Mouse (Mus musculus) midbrain, embryonic 11.5 days (tissue): ENCODE data around the gene Tnpo1. TPM values are rescaled to one million over a fixed set of nuclear protein-coding genes. Genes with fewer than 3 reads are reported as not detected.

ENCODE experiments used
- ATAC-seq: fragments of 200-750 bp; cut with Nextera tagmentation; 2 replicates; pipeline ENCODE4 v1.8.0; 2017; ENCODE audit warnings: moderate TSS enrichment, moderate library complexity; ENCODE audit not compliant: low FRiP score
- DNase-seq: peaks from one replicate; pipeline ENCODE4 v3.0.0; 2015; ENCODE audit warnings: low spot score; ENCODE audit errors: missing footprints
- H3K27ac ChIP-seq: fragments of 300-500 bp; sonication (generic); 2 replicates; pipeline ENCODE4 v1.5.1; 2014; ENCODE audit warnings: low read depth, low read length
- H3K27me3 ChIP-seq: fragments of 300-500 bp; sonication (generic); 2 replicates; pipeline ENCODE4 v1.6.1; 2014; ENCODE audit warnings: mild to moderate bottlenecking, low read length, moderate library complexity, mixed read lengths; ENCODE audit not compliant: control insufficient read depth, insufficient read depth
- H3K36me3 ChIP-seq: fragments of 300-500 bp; sonication (generic); 2 replicates; pipeline ENCODE4 v1.6.1; 2014; ENCODE audit warnings: mild to moderate bottlenecking, low read length, moderate library complexity, mixed read lengths; ENCODE audit not compliant: control insufficient read depth, insufficient read depth
- H3K4me1 ChIP-seq: fragments of 300-500 bp; sonication (generic); 2 replicates; pipeline ENCODE4 v1.6.1; 2014; ENCODE audit warnings: low read length; ENCODE audit not compliant: control insufficient read depth, insufficient read depth
- H3K4me2 ChIP-seq: fragments of 300-500 bp; sonication (generic); 2 replicates; pipeline ENCODE4 v1.6.1; 2014; ENCODE audit warnings: mild to moderate bottlenecking, moderate library complexity
- H3K4me3 ChIP-seq: fragments of 300-500 bp; sonication (generic); 2 replicates; pipeline ENCODE4 v1.5.1; 2014; ENCODE audit warnings: low read depth, low read length
- H3K9ac ChIP-seq: fragments of 300-500 bp; sonication (generic); 2 replicates; pipeline ENCODE4 v1.6.1; 2014; ENCODE audit warnings: low read length
- H3K9me3 ChIP-seq: fragments of 300-500 bp; sonication (generic); 2 replicates; pipeline ENCODE4 v1.6.1; 2016; ENCODE audit warnings: low read length; ENCODE audit not compliant: control insufficient read depth
- WGBS: fragments of 180-500 bp; shearing (Covaris S2); extraction: QIAGEN DNeasy Blood & Tissue Kit; methylation state at CpG from one replicate; pipeline ENCODE4 v1.1.7; 2014; 5-methylcytosine and 5-hydroxymethylcytosine counted together
- polyA plus RNA-seq: library from polyadenylated mRNA; unstranded; fragments of >200 nt; fragmentation: Nextera tagmentation; extraction: Ambion mirVana; gene quantifications from 2 replicates; pipeline ENCODE4 v1.2.1, GENCODE M21; 2014

The Tnpo1 gene
- polyA plus RNA-seq, 1 experiment from 2014 or later: 63.1 TPM

GRCm38 (mm10) chr13:98942360-98942759 lies 16.2 kb upstream of the Tnpo1 start:
- Histone ChIP-seq H3K4me1 (no peaks in the 10 kb centered on the region), H3K36me3 (no peaks in the 10 kb centered on the region), H3K27ac (no peak overlapping the region), H3K4me3 (no peak overlapping the region), H3K9ac (no peak overlapping the region), H3K27me3 (no peaks in the 10 kb centered on the region), H3K4me2 (no peak overlapping the region), H3K9me3 (no peaks in the 10 kb centered on the region)
- whole genome bisulfite sequencing: 75% methylated on average over 6 of the region's 6 CpGs
- DNase-seq: no peak
- ATAC-seq: no peak

- ATAC-seq (no peak), DNase-seq (no peak)
- WGBS: 89% methylated on average over 7 of the region's 7 CpGs
- Histone ChIP-seq H3K27ac (no peak overlapping the region), H3K4me2 (no peak overlapping the region), H3K9ac (no peak overlapping the region), H3K9me3 (no peaks in the 10 kb centered on the region), H3K4me1 (no peaks in the 10 kb centered on the region), H3K4me3 (no peak overlapping the region), H3K27me3 (no peaks in the 10 kb centered on the region), H3K36me3 (no peaks in the 10 kb centered on the region)
These were observed 15.7 kb upstream of the Tnpo1 start for GRCm38 (mm10) chr13:98941829-98942343.

GRCm38 (mm10) chr13:98937108-98937507 lies 10.9 kb upstream of the Tnpo1 start:
- no peak overlapping the region for H3K4me3 ChIP-seq
- no peak overlapping the region for H3K9ac ChIP-seq
- WGBS: 88% methylated on average over 6 of the region's 6 CpGs
- no peak overlapping the region for H3K4me2 ChIP-seq
- H3K27ac ChIP-seq: no peak overlapping the region
- H3K4me1 ChIP-seq: no peaks in the 10 kb centered on the region
- no peaks in the 10 kb centered on the region for H3K9me3 ChIP-seq
- H3K36me3 ChIP-seq: no peaks in the 10 kb centered on the region
- DNase-seq: no peak
- no peak for ATAC-seq
- no peaks in the 10 kb centered on the region for H3K27me3 ChIP-seq

- H3K9me3 ChIP-seq: no peaks in the 10 kb centered on the region
- H3K4me2 ChIP-seq: no peak overlapping the region
- no peak overlapping the region for H3K9ac ChIP-seq
- H3K4me3 ChIP-seq: no peak overlapping the region
- H3K27me3 ChIP-seq: no peaks in the 10 kb centered on the region
- ATAC-seq (no peak), DNase-seq (no peak)
- peaks cover 2% of the 10 kb centered on the region; the same call in 1 of the 2 replicates for H3K36me3 ChIP-seq
- no peak overlapping the region for H3K27ac ChIP-seq
- peaks cover 7% of the 10 kb centered on the region; the same call in 1 of the 2 replicates for H3K4me1 ChIP-seq
- 97% methylated on average over 2 of the region's 2 CpGs for WGBS
These were observed 2.7 kb upstream of the Tnpo1 start for GRCm38 (mm10) chr13:98928908-98929307.

GRCm38 (mm10) chr13:98926958-98927242 lies 716 bp upstream of the Tnpo1 start:
- DNase-seq (no peak), ATAC-seq (no peak)
- peaks cover 9% of the 10 kb centered on the region for H3K36me3 ChIP-seq
- H3K4me3 ChIP-seq: peak overlapping the region; percentile 100; the same call in 1 of the 2 replicates
- peaks cover 8% of the 10 kb centered on the region; the same call in 1 of the 2 replicates for H3K4me1 ChIP-seq
- 79% methylated on average over 3 of the region's 3 CpGs for WGBS
- H3K9me3 ChIP-seq: peaks cover 3% of the 10 kb centered on the region; the same call in 1 of the 2 replicates
- peak overlapping the region; percentile 65; the same call in 1 of the 2 replicates for H3K4me2 ChIP-seq
- no peaks in the 10 kb centered on the region for H3K27me3 ChIP-seq
- no peak overlapping the region; the same call in 1 of the 2 replicates for H3K27ac ChIP-seq
- H3K9ac ChIP-seq: no peak overlapping the region; the same call in 1 of the 2 replicates

- Histone ChIP-seq H3K4me1 (peaks cover 8% of the 10 kb centered on the region; the same call in 1 of the 2 replicates), H3K9me3 (peaks cover 3% of the 10 kb centered on the region; the same call in 1 of the 2 replicates), H3K9ac (peak overlapping the region; percentile 100), H3K27me3 (no peaks in the 10 kb centered on the region), H3K4me3 (peak overlapping the region; percentile 100), H3K36me3 (peaks cover 17% of the 10 kb centered on the region), H3K4me2 (peak overlapping the region; percentile 81), H3K27ac (peak overlapping the region; percentile 98)
- DNase-seq (peak; percentile 95), ATAC-seq (no peak; the same call in 1 of the 2 replicates)
- 0% methylated on average over 53 of the region's 66 CpGs for WGBS
These were observed 535 bp downstream of the Tnpo1 start for GRCm38 (mm10) chr13:98925486-98926212.

- 21% methylated on average over 11 of the region's 11 CpGs for WGBS
- peak overlapping the region; percentile 81 for H3K4me2 ChIP-seq
These were observed 1.2 kb downstream of the Tnpo1 start for GRCm38 (mm10) chr13:98924897-98925485.

GRCm38 (mm10) chr13:98922806-98923205 lies 3.4 kb downstream of the Tnpo1 start:
- DNase-seq (no peak), ATAC-seq (no peak)
- no peak overlapping the region for H3K9ac ChIP-seq
- no peak overlapping the region for H3K27ac ChIP-seq
- peaks cover 3% of the 10 kb centered on the region; the same call in 1 of the 2 replicates for H3K9me3 ChIP-seq
- no peak overlapping the region for H3K4me3 ChIP-seq
- H3K27me3 ChIP-seq: no peaks in the 10 kb centered on the region
- H3K4me2 ChIP-seq: no peak overlapping the region
- 92% methylated on average over 3 of the region's 3 CpGs for WGBS
- H3K36me3 ChIP-seq: peaks cover 17% of the 10 kb centered on the region
- H3K4me1 ChIP-seq: peaks cover 8% of the 10 kb centered on the region; the same call in 1 of the 2 replicates

More at GRCm38 (mm10) chr13:98924897-98925485, 1.2 kb downstream of the Tnpo1 start:
- Histone ChIP-seq H3K9ac (peak overlapping the region; percentile 100), H3K4me3 (peak overlapping the region; percentile 100), H3K36me3 (peaks cover 17% of the 10 kb centered on the region), H3K27me3 (no peaks in the 10 kb centered on the region), H3K4me1 (peaks cover 8% of the 10 kb centered on the region; the same call in 1 of the 2 replicates), H3K27ac (no peak overlapping the region; the same call in 1 of the 2 replicates), H3K9me3 (peaks cover 3% of the 10 kb centered on the region; the same call in 1 of the 2 replicates)
- DNase-seq (peak; percentile 95), ATAC-seq (no peak)

- Histone ChIP-seq H3K4me2 (no peak overlapping the region), H3K27me3 (no peaks in the 10 kb centered on the region), H3K4me1 (peaks cover 8% of the 10 kb centered on the region; the same call in 1 of the 2 replicates), H3K9ac (no peak overlapping the region), H3K4me3 (no peak overlapping the region), H3K27ac (no peak overlapping the region), H3K9me3 (peaks cover 3% of the 10 kb centered on the region; the same call in 1 of the 2 replicates), H3K36me3 (peaks cover 19% of the 10 kb centered on the region)
- no peak for ATAC-seq
- 97% methylated on average over 7 of the region's 7 CpGs for WGBS
- no peak for DNase-seq
These were observed 4.9 kb downstream of the Tnpo1 start for GRCm38 (mm10) chr13:98921276-98921675.
